Mouse (Mus musculus) brain, embryonic 14.5 days (tissue): ENCODE data around the gene Hspa2. TPM values are rescaled to one million over a fixed set of nuclear protein-coding genes. Genes with fewer than 3 reads are reported as not detected.
A peak's percentile ranks its signal among the peaks of the same experiment; 100 is the strongest.

Experiments used
- DNase-seq: peaks from one replicate; pipeline ENCODE4 v3.0.0-alpha.2; 2011; ENCODE audit warnings: low read depth
- CTCF ChIP-seq: fragments of 200-500 bp; IDR thresholded peaks from 2 replicates; pipeline ENCODE4 v1.5.1; 2012; ENCODE audit warnings: inconsistent platforms, mild to moderate bottlenecking, moderate library complexity, borderline replicate concordance; ENCODE audit not compliant: insufficient read depth, insufficient read length; ENCODE audit errors: extremely low read depth
- POLR2A ChIP-seq: fragments of 200-500 bp; IDR thresholded peaks from 2 replicates; pipeline ENCODE4 v1.6.1; 2012; ENCODE audit warnings: mild to moderate bottlenecking, inconsistent platforms, borderline replicate concordance; ENCODE audit not compliant: poor library complexity, insufficient read depth, insufficient read length, severe bottlenecking; ENCODE audit errors: extremely low read depth
- polyA plus RNA-seq: library from polyadenylated mRNA; depleted of rRNA; stranded (reverse); fragments of >200 nt; gene quantifications from 2 replicates; pipeline ENCODE4 v1.2.3, GENCODE M21; 2012

Hspa2 gene
- polyA plus RNA-seq, 1 experiment = 5.4 TPM

- TF ChIP-seq POLR2A = no peak
- TF ChIP-seq CTCF = no peak
- DNase-seq = peak; percentile 27
Measured at GRCm38 (mm10) chr12:76405971-76406370, 2.0 kb downstream of the Hspa2 start.

DNA sequence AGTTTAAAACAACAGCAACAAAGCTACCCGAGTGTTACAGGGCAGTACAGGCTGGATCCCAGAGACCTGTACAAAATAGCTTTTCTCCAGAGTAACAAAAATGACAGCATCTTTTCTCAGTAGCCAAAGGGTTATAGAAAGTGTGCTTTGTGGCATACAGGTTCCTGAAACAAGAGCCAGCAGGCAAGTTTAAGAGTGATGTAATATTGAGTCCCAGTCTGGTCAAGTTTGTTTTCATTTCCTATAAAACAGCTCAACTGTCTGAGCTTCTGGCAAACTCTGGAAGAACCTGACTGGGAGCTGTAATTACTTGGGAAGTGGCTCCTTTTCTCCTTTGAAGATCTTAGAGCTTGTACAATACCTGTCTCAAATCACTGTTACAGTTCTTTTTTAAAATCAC is 3.2 kb downstream of the Hspa2 start:
- DNase-seq = no peak

GRCm38 (mm10) chr12:76409166-76409565 is 5.2 kb downstream of the Hspa2 start:
- no peak for DNase-seq
- TF ChIP-seq POLR2A = no peak
- TF ChIP-seq CTCF = no peak

More for the DNA sequence above, 3.2 kb downstream of the Hspa2 start:
- TF ChIP-seq POLR2A (no peak), CTCF (no peak)

- no peak for DNase-seq
- TF ChIP-seq CTCF (no peak), POLR2A (no peak)
Measured at GRCm38 (mm10) chr12:76415383-76416010, 11.5 kb downstream of the Hspa2 start.

GRCm38 (mm10) chr12:76417433-76417854 is 13.5 kb downstream of the Hspa2 start, which contains the start of gene Ppp1r36:
Gene Ppp1r36 (plus strand): TSS chr12:76417538.
- TF ChIP-seq CTCF (no peak), POLR2A (no peak)
- DNase-seq = peak; percentile 14

GRCm38 (mm10) chr12:76418346-76418745 is 14.4 kb downstream of the Hspa2 start:
- DNase-seq = no peak
- no peak for TF ChIP-seq CTCF
- TF ChIP-seq POLR2A = no peak

GRCm38 (mm10) chr12:76425256-76425655 is 21.3 kb downstream of the Hspa2 start:
- TF ChIP-seq POLR2A (no peak), CTCF (no peak)

DNA sequence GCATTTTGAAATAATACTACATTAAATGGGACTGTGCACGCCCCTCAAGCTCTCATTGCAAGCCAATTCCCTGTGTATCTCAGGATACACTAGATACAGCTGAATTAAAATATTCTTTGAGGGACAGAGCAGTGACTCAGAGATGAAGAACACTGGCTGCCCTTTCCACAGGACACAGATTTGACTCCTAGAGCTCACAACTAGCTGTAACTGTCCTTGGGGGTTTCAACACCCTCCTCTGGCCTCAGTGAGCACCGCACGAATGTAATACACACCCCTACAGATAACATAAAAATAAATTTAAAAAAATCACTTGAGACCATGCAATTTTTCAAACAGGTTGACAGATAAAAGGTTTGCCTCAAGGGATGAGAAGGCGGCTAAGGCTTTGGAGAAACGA is 23.6 kb downstream of the Hspa2 start:
- no peak for DNase-seq
- no peak for TF ChIP-seq POLR2A
- no peak for TF ChIP-seq CTCF

More at GRCm38 (mm10) chr12:76425256-76425655, 21.3 kb downstream of the Hspa2 start:
- no peak for DNase-seq

- DNase-seq = no peak
Measured at GRCm38 (mm10) chr12:76430879-76431406, 27.0 kb downstream of the Hspa2 start.

GRCm38 (mm10) chr12:76431431-76431830 is 27.5 kb downstream of the Hspa2 start:
- no peak for DNase-seq
- TF ChIP-seq POLR2A (no peak), CTCF (no peak)

More at GRCm38 (mm10) chr12:76430879-76431406, 27.0 kb downstream of the Hspa2 start:
- TF ChIP-seq CTCF = no peak
- TF ChIP-seq POLR2A = no peak

GRCm38 (mm10) chr12:76434111-76434510 is 30.1 kb downstream of the Hspa2 start:
- TF ChIP-seq CTCF = no peak
- TF ChIP-seq POLR2A = no peak
- no peak for DNase-seq

DNA sequence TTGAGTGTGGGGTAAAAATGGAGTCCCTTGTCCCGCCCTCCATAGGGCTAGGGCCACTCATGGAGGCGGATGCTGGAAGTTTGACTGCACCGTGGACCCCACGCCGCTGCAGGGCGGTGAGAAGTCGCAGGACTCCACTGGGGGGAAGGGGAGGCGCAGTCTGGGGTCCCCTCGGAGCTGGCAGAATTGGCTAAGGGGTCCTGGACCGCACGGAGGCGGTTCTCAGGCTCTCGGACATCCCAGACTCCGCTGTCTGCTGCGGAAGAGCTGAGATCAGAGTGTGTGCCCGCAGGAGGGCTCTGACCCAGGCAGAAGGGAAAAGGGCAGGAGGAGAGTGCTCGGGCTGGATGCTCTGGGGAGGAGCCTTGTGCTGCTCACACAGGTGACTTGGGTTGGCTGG is 31.1 kb downstream of the Hspa2 start:
- DNase-seq = no peak
- no peak for TF ChIP-seq POLR2A
- TF ChIP-seq CTCF = no peak
